In the genomic region with DNA sequence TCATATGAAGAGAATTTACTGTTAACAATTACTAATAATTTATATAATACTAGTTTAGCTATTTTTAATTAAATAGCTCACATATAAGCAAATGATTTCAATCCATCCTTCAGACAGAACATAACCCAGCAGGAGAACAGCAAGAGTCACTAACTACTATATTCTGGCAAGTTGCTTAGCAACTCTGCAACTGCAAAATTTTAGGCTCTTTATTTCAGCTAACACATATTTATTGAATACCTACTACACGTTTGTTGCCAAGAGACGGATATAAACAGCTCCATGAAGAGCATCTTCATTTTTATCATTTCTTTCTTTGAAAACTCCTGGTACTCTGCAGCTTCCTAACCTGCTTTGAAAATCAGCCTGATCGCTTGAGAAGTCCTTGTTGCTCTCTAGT, we compare ENCODE assay signal across 15 mouse cellular contexts.
"Had no signal": no experiment of that assay in that cellular context is flagged by ENCODE, and none has a peak within 500 bp of the region (broad histone marks: within the 10 kb centered on the region; RNA-seq: fewer than 3 reads in every experiment).

No protein-coding gene starts in this region.

- H3K4me2 ChIP-seq: kidney, embryonic 15.5 days; liver, embryonic 11.5 days; lung, embryonic 14.5 days; midbrain, embryonic 12.5 days; midbrain, embryonic 15.5 days had no signal

- ATAC-seq: liver, postnatal 0 days; lung, postnatal 0 days; midbrain, embryonic 15.5 days had no signal

- H3K27ac ChIP-seq: kidney, embryonic 15.5 days; liver, embryonic 14.5 days; macrophage; midbrain, embryonic 12.5 days; midbrain, embryonic 15.5 days had no signal

- H3K4me1 ChIP-seq: kidney, embryonic 15.5 days; midbrain, embryonic 15.5 days had no signal

- H3K9me3 ChIP-seq: kidney, embryonic 15.5 days; midbrain, embryonic 12.5 days; midbrain, embryonic 15.5 days had no signal

- H3K9ac ChIP-seq: kidney, embryonic 15.5 days; liver, embryonic 14.5 days; liver, postnatal 0 days; lung, embryonic 14.5 days; midbrain, embryonic 12.5 days; midbrain, embryonic 15.5 days had no signal

- H3K36me3 ChIP-seq: kidney, embryonic 15.5 days; midbrain, embryonic 12.5 days; midbrain, embryonic 15.5 days had no signal

- H3K4me3 ChIP-seq: kidney, embryonic 15.5 days; midbrain, embryonic 12.5 days; midbrain, embryonic 15.5 days had no signal

- H3K27me3 ChIP-seq: kidney, embryonic 15.5 days; midbrain, embryonic 12.5 days; midbrain, embryonic 15.5 days had no signal

- DNase-seq: kidney, adult 11 months; kidney, adult 8-10 months; kidney, postnatal 10 days; kidney, postnatal 36 days; layer of hippocampus, postnatal 36 days; liver, postnatal 0 days; lung, embryonic 14.5 days; thymus, postnatal 25 days had no signal
